Mouse (Mus musculus): ENCODE measurements around the gene Fasn. TPM values are rescaled to one million over a fixed set of nuclear protein-coding genes. Genes with fewer than 3 reads are reported as not detected.
A peak's percentile ranks its signal among the peaks of the same experiment; 100 is the strongest.

Fasn gene
- polyA plus RNA-seq, 1 experiment, result 199 TPM

- Histone ChIP-seq H3K4me3 (ENCODE audit: insufficient read depth, poor library complexity, severe bottlenecking) (no peak overlapping the region), H3K27me3 (ENCODE audit: control insufficient read depth, insufficient read depth, insufficient read length) (no peaks in the 10 kb centered on the region), H3K36me3 (ENCODE audit: control insufficient read depth, insufficient read depth) (no peaks in the 10 kb centered on the region), H3ac (ENCODE audit: control insufficient read depth, insufficient read length, low read depth) (peak overlapping the region; percentile 47), H3K79me2 (ENCODE audit: control insufficient read depth, insufficient read depth) (peaks cover 11% of the 10 kb centered on the region), H3K79me3 (ENCODE audit: low read depth) (peaks cover 9% of the 10 kb centered on the region)
- TF ChIP-seq USF1 (IDR thresholded peaks at IDR 0.05; ENCODE audit: low read depth) (peak; percentile 99), MYOD1 (IDR thresholded peaks at IDR 0.05; ENCODE audit: control insufficient read depth, insufficient read length, low read depth) (no peak), FOSL1 (IDR thresholded peaks at IDR 0.05; ENCODE audit: insufficient read depth, low read length, poor library complexity, severe bottlenecking) (no peak), CTCF (IDR thresholded peaks at IDR 0.05; ENCODE audit: control insufficient read depth, insufficient read depth, insufficient read length) (peak; percentile 56)
These were observed 24.1 kb downstream of the Fasn start for GRCm38 (mm10) chr11:120800061-120800904.

DNA sequence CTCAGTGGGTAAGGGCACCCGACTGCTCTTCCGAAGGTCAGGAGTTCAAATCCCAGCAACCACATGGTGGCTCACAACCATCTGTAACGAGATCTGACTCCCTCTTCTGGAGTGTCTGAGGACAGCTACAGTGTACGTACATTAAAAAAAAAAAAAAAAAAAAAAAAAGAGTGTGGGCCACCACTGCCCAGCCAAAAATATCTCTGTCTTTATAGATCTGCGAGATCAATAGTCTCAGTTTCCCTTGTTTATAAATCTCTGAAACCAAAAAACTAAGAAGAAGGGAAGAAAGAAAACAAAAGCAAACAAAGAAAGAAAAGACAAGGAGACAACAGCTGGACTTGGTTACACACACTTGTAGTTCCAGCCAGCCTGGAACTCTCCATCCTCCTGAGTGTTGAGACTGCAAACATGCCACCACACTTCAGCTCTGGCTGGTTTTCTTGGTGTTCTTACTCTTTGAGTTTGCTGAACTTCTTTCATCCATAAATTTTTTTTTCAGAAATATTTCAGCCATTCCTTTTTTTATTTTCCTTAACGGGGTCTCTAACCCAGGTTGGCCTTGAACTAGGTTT lies 24.9 kb downstream of the Fasn start:
- Histone ChIP-seq H3K27me3 (ENCODE audit: control insufficient read depth, insufficient read depth, insufficient read length) (no peaks in the 10 kb centered on the region), H3K79me2 (ENCODE audit: control insufficient read depth, insufficient read depth) (peaks cover 19% of the 10 kb centered on the region), H3K79me3 (ENCODE audit: low read depth) (peaks cover 17% of the 10 kb centered on the region), H3ac (ENCODE audit: control insufficient read depth, insufficient read length, low read depth) (no peak overlapping the region), H3K36me3 (ENCODE audit: control insufficient read depth, insufficient read depth) (peaks cover 6% of the 10 kb centered on the region), H3K4me3 (ENCODE audit: insufficient read depth, poor library complexity, severe bottlenecking) (no peak overlapping the region)
- TF ChIP-seq FOSL1 (IDR thresholded peaks at IDR 0.05; ENCODE audit: insufficient read depth, low read length, poor library complexity, severe bottlenecking) (no peak), CTCF (IDR thresholded peaks at IDR 0.05; ENCODE audit: control insufficient read depth, insufficient read depth, insufficient read length) (no peak), CEBPB (IDR thresholded peaks at IDR 0.05; ENCODE audit: low read depth) (no peak), MYOG (IDR thresholded peaks at IDR 0.05; ENCODE audit: control insufficient read depth, extremely low read depth, insufficient read length) (no peak), MYOD1 (IDR thresholded peaks at IDR 0.05; ENCODE audit: control insufficient read depth, insufficient read length, low read depth) (no peak), MAX (IDR thresholded peaks at IDR 0.05) (no peak), USF1 (IDR thresholded peaks at IDR 0.05; ENCODE audit: low read depth) (no peak)

GRCm38 (mm10) chr11:120798244-120798643 lies 26.1 kb downstream of the Fasn start:
- Histone ChIP-seq H3K79me3 (ENCODE audit: low read depth) (peaks cover 20% of the 10 kb centered on the region), H3K27me3 (ENCODE audit: control insufficient read depth, insufficient read depth, insufficient read length) (no peaks in the 10 kb centered on the region), H3K79me2 (ENCODE audit: control insufficient read depth, insufficient read depth) (peaks cover 28% of the 10 kb centered on the region), H3K36me3 (ENCODE audit: control insufficient read depth, insufficient read depth) (peaks cover 16% of the 10 kb centered on the region), H3K4me3 (ENCODE audit: insufficient read depth, poor library complexity, severe bottlenecking) (no peak overlapping the region), H3ac (ENCODE audit: control insufficient read depth, insufficient read length, low read depth) (no peak overlapping the region)
- TF ChIP-seq MAX (IDR thresholded peaks at IDR 0.05) (no peak), FOSL1 (IDR thresholded peaks at IDR 0.05; ENCODE audit: insufficient read depth, low read length, poor library complexity, severe bottlenecking) (no peak), MYOD1 (IDR thresholded peaks at IDR 0.05; ENCODE audit: control insufficient read depth, insufficient read length, low read depth) (no peak), CTCF (IDR thresholded peaks at IDR 0.05; ENCODE audit: control insufficient read depth, insufficient read depth, insufficient read length) (no peak), CEBPB (IDR thresholded peaks at IDR 0.05; ENCODE audit: low read depth) (no peak), USF1 (IDR thresholded peaks at IDR 0.05; ENCODE audit: low read depth) (no peak), MYOG (IDR thresholded peaks at IDR 0.05; ENCODE audit: control insufficient read depth, extremely low read depth, insufficient read length) (no peak)

DNA sequence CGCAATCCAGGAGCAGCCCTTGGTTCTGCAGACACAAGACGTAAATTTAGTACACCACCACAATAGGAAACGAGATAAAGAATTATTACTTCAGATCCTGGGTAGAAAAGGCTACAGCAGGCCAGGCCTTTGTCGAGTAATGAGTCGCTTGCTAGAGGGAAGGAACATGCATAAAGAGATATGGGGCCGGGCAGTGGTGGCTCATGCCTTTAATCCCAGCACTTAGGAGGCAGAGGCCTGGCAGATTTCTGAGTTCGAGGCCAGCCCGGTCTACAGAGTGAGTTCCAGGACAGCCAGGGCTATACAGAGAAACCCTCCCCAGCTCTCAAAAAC lies 27.8 kb downstream of the Fasn start:
- peaks cover 20% of the 10 kb centered on the region for H3K79me3 ChIP-seq (ENCODE audit: low read depth)
- H3ac ChIP-seq (ENCODE audit: control insufficient read depth, insufficient read length, low read depth), result peak overlapping the region; percentile 43
- TF ChIP-seq USF1 (IDR thresholded peaks at IDR 0.05; ENCODE audit: low read depth), result no peak
- TF ChIP-seq FOSL1 (IDR thresholded peaks at IDR 0.05; ENCODE audit: insufficient read depth, low read length, poor library complexity, severe bottlenecking), result no peak
- TF ChIP-seq CEBPB (IDR thresholded peaks at IDR 0.05; ENCODE audit: low read depth), result no peak
- no peak for TF ChIP-seq MAX (IDR thresholded peaks at IDR 0.05)
- TF ChIP-seq MYOD1 (IDR thresholded peaks at IDR 0.05; ENCODE audit: control insufficient read depth, insufficient read length, low read depth), result no peak
- no peak for TF ChIP-seq CTCF (IDR thresholded peaks at IDR 0.05; ENCODE audit: control insufficient read depth, insufficient read depth, insufficient read length)
- no peak for TF ChIP-seq MYOG (IDR thresholded peaks at IDR 0.05; ENCODE audit: control insufficient read depth, extremely low read depth, insufficient read length)
- peaks cover 31% of the 10 kb centered on the region for H3K36me3 ChIP-seq (ENCODE audit: control insufficient read depth, insufficient read depth)
- peaks cover 28% of the 10 kb centered on the region for H3K79me2 ChIP-seq (ENCODE audit: control insufficient read depth, insufficient read depth)
- peak overlapping the region; percentile 99 for H3K4me3 ChIP-seq (ENCODE audit: insufficient read depth, poor library complexity, severe bottlenecking)
- no peaks in the 10 kb centered on the region for H3K27me3 ChIP-seq (ENCODE audit: control insufficient read depth, insufficient read depth, insufficient read length)

DNA sequence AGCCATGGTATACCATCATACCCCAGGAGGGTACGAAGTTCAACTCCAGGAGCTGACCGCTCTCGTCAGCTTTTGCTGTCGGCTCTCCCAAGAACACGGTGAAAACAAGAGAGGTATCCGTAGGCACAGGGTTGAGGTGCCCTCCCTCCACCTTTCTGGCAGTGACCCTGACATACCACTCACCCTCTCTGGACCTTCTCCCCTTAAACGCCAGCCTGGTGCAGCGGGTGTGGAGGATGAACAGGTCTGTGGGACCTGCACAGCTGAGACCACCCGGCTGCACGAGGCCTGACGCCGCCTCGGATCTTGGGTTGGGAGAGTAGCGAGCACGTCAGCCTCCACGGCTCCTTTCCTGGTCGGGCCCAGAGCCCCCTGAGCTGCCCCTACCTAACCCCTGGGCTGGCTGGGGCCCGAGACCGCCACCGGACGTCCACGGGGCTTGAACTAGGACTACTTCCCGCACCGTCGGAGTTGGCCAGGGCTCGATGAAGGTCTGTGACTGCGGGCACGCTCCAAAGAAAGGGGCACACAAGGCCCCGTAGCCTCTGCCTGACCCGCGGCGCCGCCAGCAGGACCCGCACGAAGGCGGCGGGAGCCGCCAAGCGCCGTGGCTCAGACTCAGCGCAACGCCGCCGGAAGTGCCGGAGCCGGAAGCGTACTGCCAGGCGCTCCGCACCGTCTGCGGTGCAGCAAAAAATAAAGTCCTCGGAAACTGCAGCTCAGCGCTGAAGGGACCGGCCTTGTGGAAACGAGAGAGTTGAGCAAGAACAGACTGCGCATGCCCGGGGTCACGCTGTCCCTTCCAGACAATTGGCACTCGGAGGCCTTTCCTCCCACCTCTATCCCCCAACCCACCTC lies 28.4 kb downstream of the Fasn start, which contains the start of gene Dus1l:
TSS of gene Dus1l (minus strand) at position 648 of the 858 bp plus-strand sequence.
- H3K36me3 ChIP-seq (ENCODE audit: control insufficient read depth, insufficient read depth), result peaks cover 37% of the 10 kb centered on the region

More for the DNA sequence above, 28.4 kb downstream of the Fasn start, which contains the start of gene Dus1l:
- H3K79me3 ChIP-seq (ENCODE audit: low read depth), result peaks cover 20% of the 10 kb centered on the region
- no peaks in the 10 kb centered on the region for H3K27me3 ChIP-seq (ENCODE audit: control insufficient read depth, insufficient read depth, insufficient read length)
- H3K79me2 ChIP-seq (ENCODE audit: control insufficient read depth, insufficient read depth), result peaks cover 28% of the 10 kb centered on the region
- no peak for TF ChIP-seq FOSL1 (IDR thresholded peaks at IDR 0.05; ENCODE audit: insufficient read depth, low read length, poor library complexity, severe bottlenecking)
- TF ChIP-seq MAX (IDR thresholded peaks at IDR 0.05), result peak; percentile 83
- TF ChIP-seq MYOD1 (IDR thresholded peaks at IDR 0.05; ENCODE audit: control insufficient read depth, insufficient read length, low read depth), result no peak
- no peak for TF ChIP-seq MYOG (IDR thresholded peaks at IDR 0.05; ENCODE audit: control insufficient read depth, extremely low read depth, insufficient read length)
- TF ChIP-seq CTCF (IDR thresholded peaks at IDR 0.05; ENCODE audit: control insufficient read depth, insufficient read depth, insufficient read length), result no peak
- TF ChIP-seq USF1 (IDR thresholded peaks at IDR 0.05; ENCODE audit: low read depth), result peak; percentile 13
- peak; percentile 64 for TF ChIP-seq CEBPB (IDR thresholded peaks at IDR 0.05; ENCODE audit: low read depth)
- peak within 1 kb of the TSS; percentile 99 for H3K4me3 ChIP-seq (ENCODE audit: insufficient read depth, poor library complexity, severe bottlenecking)
- H3ac ChIP-seq (ENCODE audit: control insufficient read depth, insufficient read length, low read depth), result peak within 1 kb of the TSS; percentile 82

Measured in C2C12 (cell line).